Mouse (Mus musculus) cerebellum, postnatal 4 days (tissue): ENCODE results near the gene Abhd5.
A peak's percentile ranks its signal among the peaks of the same experiment; 100 is the strongest.

Experiments used
- DNase-seq, 2 experiments: peaks; one replicate each; pipeline ENCODE4 v3.0.0; 2022; ENCODE audit warnings: low spot score in 2 of 2, mixed read lengths in 1 of 2

Gene Abhd5

GRCm38 (mm10) chr9:122415056-122415775, 63.8 kb downstream of the Abhd5 start:
- no peak for DNase-seq

- no peak for DNase-seq
Measured at GRCm38 (mm10) chr9:122416617-122417016, 65.2 kb downstream of the Abhd5 start.

GRCm38 (mm10) chr9:122420195-122420756, 68.9 kb downstream of the Abhd5 start:
- DNase-seq = no peak

GRCm38 (mm10) chr9:122420772-122421764, 69.7 kb downstream of the Abhd5 start:
- peak; percentile 81 for DNase-seq

- DNase-seq = no peak
Measured at GRCm38 (mm10) chr9:122421911-122422310, 70.5 kb downstream of the Abhd5 start.

GRCm38 (mm10) chr9:122422706-122423105, 71.3 kb downstream of the Abhd5 start:
- DNase-seq = no peak

GRCm38 (mm10) chr9:122423146-122423545, 71.7 kb downstream of the Abhd5 start:
- DNase-seq = no peak

- peak in 1 of 2 experiments; percentile 29 for DNase-seq
Measured at GRCm38 (mm10) chr9:122424941-122425608, 73.7 kb downstream of the Abhd5 start.

GRCm38 (mm10) chr9:122429058-122429649, 77.7 kb downstream of the Abhd5 start:
- no peak for DNase-seq

GRCm38 (mm10) chr9:122429685-122430084, 78.3 kb downstream of the Abhd5 start:
- no peak for DNase-seq
